Mouse (Mus musculus): ENCODE results near the gene Vmn1r22.

DNA sequence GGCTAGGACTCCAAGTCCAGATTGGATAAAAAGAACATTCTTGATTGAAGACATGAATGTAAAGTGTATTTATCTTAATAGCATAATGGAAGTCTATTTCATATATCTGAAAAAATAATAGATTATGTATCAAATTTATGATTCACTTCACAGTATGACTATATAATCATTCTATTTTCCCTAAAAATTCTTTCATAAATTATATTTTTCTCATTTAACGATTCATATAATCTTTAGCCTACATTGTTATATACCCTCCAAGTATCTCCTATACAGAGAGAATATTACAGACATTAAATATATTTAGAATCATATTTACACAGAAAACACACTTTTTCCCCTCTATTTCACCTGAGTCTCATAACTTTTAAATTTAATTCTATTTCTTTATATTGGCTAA is 18.9 kb upstream of the Vmn1r22 start, which contains the start of gene Vmn1r23:
- TF ChIP-seq ZC3H11A (IDR thresholded peaks at IDR 0.05; ENCODE audit: borderline replicate concordance, low read depth, low read length) (no peak), ZNF384 (IDR thresholded peaks at IDR 0.05; ENCODE audit: low read depth, low read length) (no peak), HCFC1 (IDR thresholded peaks at IDR 0.05; ENCODE audit: borderline replicate concordance, insufficient read depth, low read length) (no peak)
